Mouse (Mus musculus): ENCODE results near the gene Adamts12. TPM values are rescaled to one million over a fixed set of nuclear protein-coding genes. Genes with fewer than 3 reads are reported as not detected.
A peak's percentile ranks its signal among the peaks of the same experiment; 100 is the strongest.

Adamts12 gene
- total RNA-seq (2021): 1 to 10 TPM; 2.7 to 2.8 TPM
- long read RNA-seq, experiment 1: 0 reads
- long read RNA-seq, experiment 2, full-length matches to known transcripts: 1 of 1 reads
- long read RNA-seq, experiment 2, partial matches to known transcripts: 0 of 1 reads
- long read RNA-seq, experiment 2, other reads (novel, unspliced or antisense): 0 of 1 reads

GRCm38 (mm10) chr15:11064558-11065411 is at the start of gene Adamts12:
Gene Adamts12 (plus strand): TSS chr15:11064790.
- intact Hi-C loops (cut with DNase I): no loop called here
- no peak for TF ChIP-seq CTCF (IDR thresholded peaks at IDR 0.05)
- peak; percentile 84 for DNase-seq
- peak within 1 kb of the TSS; percentile 91 for H3K27ac ChIP-seq
- peak within 1 kb of the TSS; percentile 85 for H3K4me3 ChIP-seq

GRCm38 (mm10) chr15:11014931-11015330 is 49.7 kb upstream of the Adamts12 start:
- no peak overlapping the region for H3K4me3 ChIP-seq
- DNase-seq: no peak
- intact Hi-C loops (cut with DNase I): no loop called here
- TF ChIP-seq CTCF (IDR thresholded peaks at IDR 0.05): no peak
- H3K27ac ChIP-seq: no peak overlapping the region

- TF ChIP-seq CTCF (IDR thresholded peaks at IDR 0.05): no peak
- DNase-seq: no peak
- H3K27ac ChIP-seq: no peak overlapping the region
- H3K4me3 ChIP-seq: no peak overlapping the region
- intact Hi-C loops (cut with DNase I): no loop called here
Observed at GRCm38 (mm10) chr15:11026801-11027561, 37.6 kb upstream of the Adamts12 start.

- Histone ChIP-seq H3K4me3 (no peak overlapping the region), H3K27ac (no peak overlapping the region)
- intact Hi-C loops (cut with DNase I): no loop called here
- DNase-seq: no peak
- no peak for TF ChIP-seq CTCF (IDR thresholded peaks at IDR 0.05)
Observed at GRCm38 (mm10) chr15:11030188-11030587, 34.4 kb upstream of the Adamts12 start.

GRCm38 (mm10) chr15:11035947-11036474 is 28.6 kb upstream of the Adamts12 start:
- intact Hi-C loops (cut with DNase I): loop anchor here (5.0 kb wide), 1 partner anchor 114 kb away; no protein-coding TSS in a partner anchor
- H3K4me3 ChIP-seq: peak overlapping the region; percentile 67

GRCm38 (mm10) chr15:11036535-11037375 is 27.8 kb upstream of the Adamts12 start:
- intact Hi-C loops (cut with DNase I): loop anchor here (5.0 kb wide), 1 partner anchor 114 kb away; no protein-coding TSS in a partner anchor
- H3K4me3 ChIP-seq: peak overlapping the region; percentile 67
- peak; percentile 37 for DNase-seq
- TF ChIP-seq CTCF (IDR thresholded peaks at IDR 0.05): no peak
- no peak overlapping the region for H3K27ac ChIP-seq

More at GRCm38 (mm10) chr15:11035947-11036474, 28.6 kb upstream of the Adamts12 start:
- DNase-seq: peak; percentile 17
- no peak for TF ChIP-seq CTCF (IDR thresholded peaks at IDR 0.05)
- H3K27ac ChIP-seq: no peak overlapping the region

GRCm38 (mm10) chr15:11037376-11037695 is 27.3 kb upstream of the Adamts12 start:
- peak overlapping the region; percentile 67 for H3K4me3 ChIP-seq
- no peak for DNase-seq
- intact Hi-C loops (cut with DNase I): loop anchor here (5.0 kb wide), 1 partner anchor 115 kb away; no protein-coding TSS in a partner anchor
- no peak overlapping the region for H3K27ac ChIP-seq
- TF ChIP-seq CTCF (IDR thresholded peaks at IDR 0.05): no peak

- no peak for TF ChIP-seq CTCF (IDR thresholded peaks at IDR 0.05)
- DNase-seq: peak; percentile 24
- Histone ChIP-seq H3K4me3 (peak within 1 kb of the TSS; percentile 67), H3K27ac (peak within 1 kb of the TSS; percentile 13; the same call in 1 of the 2 replicates)
- intact Hi-C loops (cut with DNase I): loop anchor here (1.0 to 5.0 kb wide), 3 partner anchors 115 to 343 kb away; no protein-coding TSS in a partner anchor
Observed at GRCm38 (mm10) chr15:11037711-11038110, 26.9 kb upstream of the Adamts12 start, which contains the start of gene Rxfp3. Gene Rxfp3 (minus strand): TSS chr15:11037991.

GRCm38 (mm10) chr15:11038476-11038875 is 26.1 kb upstream of the Adamts12 start:
- peak overlapping the region; percentile 13; the same call in 1 of the 2 replicates for H3K27ac ChIP-seq
- peak; percentile 18 for DNase-seq
- no peak overlapping the region for H3K4me3 ChIP-seq
- peak; percentile 92 for TF ChIP-seq CTCF (IDR thresholded peaks at IDR 0.05)
- intact Hi-C loops (cut with DNase I): loop anchor here (1.0 to 5.0 kb wide), 3 partner anchors 116 to 342 kb away; no protein-coding TSS in a partner anchor

- H3K4me3 ChIP-seq: no peak overlapping the region
- no peak overlapping the region for H3K27ac ChIP-seq
- intact Hi-C loops (cut with DNase I): no loop called here
- TF ChIP-seq CTCF (IDR thresholded peaks at IDR 0.05): no peak
- DNase-seq: no peak
Observed at GRCm38 (mm10) chr15:11040067-11040466, 24.5 kb upstream of the Adamts12 start.

GRCm38 (mm10) chr15:11041229-11041628 is 23.4 kb upstream of the Adamts12 start:
- no peak overlapping the region for H3K4me3 ChIP-seq
- TF ChIP-seq CTCF (IDR thresholded peaks at IDR 0.05): no peak
- no peak overlapping the region for H3K27ac ChIP-seq
- DNase-seq: no peak
- intact Hi-C loops (cut with DNase I): no loop called here
